Mouse (Mus musculus) CD4-positive, CD25-positive, alpha-beta regulatory T cell, adult 4 months (primary cell): Measurements from ENCODE around the gene Rgcc. TPM values are rescaled to one million over a fixed set of nuclear protein-coding genes. Genes with fewer than 3 reads are reported as not detected.

ENCODE experiments used
- polyA plus RNA-seq, 2 experiments: library from polyadenylated mRNA; unstranded; fragments of 100-300 nt; shearing (Covaris generic); gene quantifications; one replicate each; pipeline ENCODE4 v1.2.1; 2017

The Rgcc gene
- polyA plus RNA-seq, 2 experiments from 2014 or later, result 20.3 to 29.3 TPM

Other genes with a start within 250 kb of the Rgcc start
- not detected for gene Zfp957, start 54.3 kb downstream of the Rgcc start, polyA plus RNA-seq
- gene Naa16, start 89.1 kb upstream of the Rgcc start, polyA plus RNA-seq, result 10 to 100 TPM; 53.6 to 54.4 TPM
- 1 to 10 TPM; 4.3 to 6.0 TPM for gene Mtrf1, start 96.1 kb upstream of the Rgcc start, polyA plus RNA-seq
- 1 to 10 TPM in 1 of 2 experiments, under 1 TPM in 1; 0.89 to 1.2 TPM for gene Kbtbd7, start 124.9 kb upstream of the Rgcc start, polyA plus RNA-seq
- gene Kbtbd6, start 150.2 kb upstream of the Rgcc start, polyA plus RNA-seq, result not detected
- gene Elf1, start 179.5 kb upstream of the Rgcc start, polyA plus RNA-seq, result 100 to 1,000 TPM; 149 to 199 TPM
- gene Wbp4, start 179.9 kb upstream of the Rgcc start, polyA plus RNA-seq, result 10 to 100 TPM; 25.3 to 27.1 TPM